Mouse (Mus musculus): Measurements from ENCODE around the gene Ddc.

DNA sequence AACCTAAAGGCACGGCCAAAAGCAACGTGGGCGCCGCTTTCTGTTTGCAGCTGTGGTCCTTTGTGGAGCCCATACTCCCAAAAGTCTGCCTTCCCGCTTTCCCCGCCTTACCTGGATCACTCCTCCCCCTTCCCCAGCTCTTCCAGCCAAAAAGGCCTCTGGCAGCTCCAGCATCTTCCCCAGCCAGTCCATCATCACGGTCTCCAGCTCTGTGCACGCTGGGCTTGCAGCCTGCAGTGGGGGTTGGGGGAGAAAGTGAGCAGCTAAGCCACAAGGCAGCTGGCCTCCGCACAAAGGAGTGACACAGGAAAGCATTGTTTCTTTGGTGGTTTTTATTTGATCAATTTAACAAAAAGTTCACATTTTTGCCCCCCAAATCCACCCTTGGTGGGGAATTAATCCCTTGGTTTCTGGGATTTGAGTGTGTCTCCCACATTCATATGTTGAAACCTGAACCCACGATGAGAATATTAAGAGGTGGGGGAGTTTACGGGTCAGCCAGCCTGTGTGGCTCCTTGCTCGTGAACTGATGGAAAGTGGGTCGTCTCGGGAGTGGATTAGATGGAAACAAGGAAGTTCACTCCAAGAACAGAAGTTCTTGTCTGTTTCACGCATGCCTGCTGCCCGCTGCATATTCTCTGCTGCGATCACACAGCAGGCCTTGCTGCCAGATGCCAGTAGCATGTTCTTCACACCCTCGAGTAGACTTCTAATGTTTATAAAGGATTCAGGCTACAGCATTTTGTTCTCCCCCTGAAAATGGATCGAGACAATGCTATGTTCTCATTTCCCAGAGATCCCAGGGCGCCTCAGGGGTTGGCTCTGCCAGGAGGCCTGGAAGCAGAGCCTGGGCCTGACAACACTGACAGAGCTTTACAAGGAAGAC is 24.7 kb downstream of the Ddc start:
- TF ChIP-seq CTCF (IDR thresholded peaks at IDR 0.05; ENCODE audit: borderline replicate concordance, control insufficient read depth, extremely low read depth, insufficient read depth, low read length, poor library complexity) = no peak
- TF ChIP-seq POLR2A (IDR thresholded peaks at IDR 0.05; ENCODE audit: control insufficient read depth, extremely low read depth, insufficient read depth, low read length, poor library complexity) = no peak
